In genomic region chr4:57681511-57681910, GRCm38 (mm10) we compare ENCODE assay signal across 8 mouse cellular contexts. TPM values are rescaled to one million over a fixed set of nuclear protein-coding genes. Genes with fewer than 3 reads are reported as not detected.
A peak's percentile ranks its signal among the peaks of the same experiment; 100 is the strongest.
DNase-seq lines count a peak whose midpoint lies in the region; ATAC-seq and TF ChIP-seq lines count a peak whose summit lies in the region.

No protein-coding gene starts in this region.

- peak overlapping the region; percentile 23; the same call in 1 of the 2 replicates for H3K9ac ChIP-seq in hindbrain, embryonic 12.5 days
- H3K9ac ChIP-seq in hindbrain, embryonic 13.5 days: no peak overlapping the region

- TF ChIP-seq POLR2A in cerebellum, adult 2 months (IDR thresholded peaks at IDR 0.05; ENCODE audit: borderline replicate concordance, insufficient read depth, low read length): no peak

- no peaks in the 10 kb centered on the region for H3K27me3 ChIP-seq in hindbrain, embryonic 12.5 days
- H3K27me3 ChIP-seq in hindbrain, embryonic 13.5 days: no peaks in the 10 kb centered on the region
- no peaks in the 10 kb centered on the region for H3K27me3 ChIP-seq in cerebellum, adult 2 months (ENCODE audit: control insufficient read depth, insufficient read depth, low read length)

- ATAC-seq in hindbrain, embryonic 12.5 days (ENCODE audit: low FRiP score): peak; percentile 58; the same call in 1 of the 2 replicates
- ATAC-seq in hindbrain, embryonic 13.5 days (ENCODE audit: low FRiP score): no peak
- no peak for ATAC-seq in megakaryocyte-erythroid progenitor cell, adult 5-6 weeks (replicated peaks; ENCODE audit: low FRiP score, low TSS enrichment, poor library complexity, severe bottlenecking)
- ATAC-seq in frontal cortex, adult (ENCODE audit: low TSS enrichment): no peak

- H3K9me3 ChIP-seq in hindbrain, embryonic 12.5 days (replicated peaks): no peaks in the 10 kb centered on the region
- H3K9me3 ChIP-seq in hindbrain, embryonic 13.5 days: no peaks in the 10 kb centered on the region

- H3K4me1 ChIP-seq in hindbrain, embryonic 12.5 days: 0 out of 2 replicates have a peak, but pooled peaks cover 9% of the 10 kb centered on the region
- peaks cover 5% of the 10 kb centered on the region; the same call in 1 of the 2 replicates for H3K4me1 ChIP-seq in hindbrain, embryonic 13.5 days (replicated peaks)
- no peaks in the 10 kb centered on the region for H3K4me1 ChIP-seq in cerebellum, adult 2 months (ENCODE audit: control insufficient read depth, insufficient read depth, low read length)

- H3K4me3 ChIP-seq in hindbrain, embryonic 12.5 days: no peak overlapping the region
- H3K4me3 ChIP-seq in hindbrain, embryonic 13.5 days: no peak overlapping the region
- no peak overlapping the region for H3K4me3 ChIP-seq in cerebellum, adult 2 months (replicated peaks; ENCODE audit: insufficient read depth, low read depth, low read length)

- WGBS in hindbrain, embryonic 12.5 days: 64% methylated on average over 12 of the region's 12 CpGs
- WGBS in hindbrain, embryonic 13.5 days: 56% methylated on average over 12 of the region's 12 CpGs
- 25% methylated on average over 12 of the region's 12 CpGs for WGBS in cerebellum, adult 2 months

- no peak for TF ChIP-seq CTCF in cerebellum, adult 2 months (IDR thresholded peaks at IDR 0.05; ENCODE audit: borderline replicate concordance, insufficient read depth, low read depth, low read length)

- no peak overlapping the region; the same call in 1 of the 2 replicates for H3K27ac ChIP-seq in hindbrain, embryonic 12.5 days
- no peak overlapping the region for H3K27ac ChIP-seq in hindbrain, embryonic 13.5 days
- H3K27ac ChIP-seq in cerebellum, adult 2 months (ENCODE audit: insufficient read depth, low read length): no peak overlapping the region

- peak; percentile 62 to 70 for DNase-seq in cerebellum, adult 2 months
- peak; percentile 95 for DNase-seq in kidney, adult 9 months
- DNase-seq in skeletal muscle tissue, adult 2 months (ENCODE audit: low read depth, low spot score): peak; percentile 30
- DNase-seq in adipocyte (ENCODE audit: low spot score): no peak

- H3K36me3 ChIP-seq in hindbrain, embryonic 12.5 days: no peaks in the 10 kb centered on the region
- no peaks in the 10 kb centered on the region for H3K36me3 ChIP-seq in hindbrain, embryonic 13.5 days

- H3K4me2 ChIP-seq in hindbrain, embryonic 12.5 days (replicated peaks): no peak overlapping the region
- no peak overlapping the region for H3K4me2 ChIP-seq in hindbrain, embryonic 13.5 days

RNA-seq across cellular contexts. Expression of gene Akap2, which starts 35.9 kb away (rescaled TPM):
- 29.9 and 31.5 TPM in 2 replicates for polyA plus RNA-seq in hindbrain, embryonic 12.5 days (2016; fragmentation: Nextera tagmentation; extraction: Ambion mirVana)
- 17.0 and 17.7 TPM in 2 replicates for polyA plus RNA-seq in hindbrain, embryonic 13.5 days (2015; fragmentation: Nextera tagmentation; extraction: Ambion mirVana)
- 33.6 and 34.5 TPM in 2 replicates for polyA plus RNA-seq in cerebellum, adult 2 months (2012; rRNA removed)
- 0.25 TPM in 1 of 2 replicates, not detected in the other for total RNA-seq in megakaryocyte-erythroid progenitor cell, adult 5-6 weeks (2014; fragmentation: Nextera tagmentation)
- 0.04 and 0.42 TPM in 2 replicates for total RNA-seq in megakaryocyte-erythroid progenitor cell, adult 5-6 weeks (2017)
